Mouse (Mus musculus) natural killer cell, adult 2 months (primary cell): ENCODE data around the gene Dspp.

Experiments used
- DNase-seq, 2 experiments: peaks; one replicate each; pipeline ENCODE4 v3.0.0; 2022; ENCODE audit warnings: low spot score in 2 of 2

The Dspp gene

DNA sequence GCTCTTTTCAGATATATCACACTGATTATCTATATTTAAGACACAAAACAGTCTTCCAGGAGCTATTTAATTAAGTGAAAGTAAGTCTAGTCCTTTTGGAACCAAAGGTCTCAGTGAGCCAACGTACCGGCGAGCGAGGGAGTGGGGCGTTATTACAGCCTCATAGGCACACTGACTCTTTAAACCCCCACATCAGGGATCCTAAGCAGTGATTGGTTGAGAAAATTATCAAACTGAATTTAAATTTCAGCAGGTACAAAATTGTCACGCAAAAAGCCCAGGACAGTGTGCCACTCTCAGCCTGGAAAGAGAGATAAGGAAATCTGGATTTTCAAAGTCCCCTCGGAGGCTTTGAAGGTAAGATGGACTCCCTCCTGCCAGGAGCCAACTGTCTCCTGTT is at the start of gene Dspp:
Gene Dspp (plus strand): TSS at position 301 of the 400 bp plus-strand sequence.
- no peak for DNase-seq

GRCm38 (mm10) chr5:104124016-104124658 is 46.4 kb upstream of the Dspp start:
- DNase-seq, result no peak

DNA sequence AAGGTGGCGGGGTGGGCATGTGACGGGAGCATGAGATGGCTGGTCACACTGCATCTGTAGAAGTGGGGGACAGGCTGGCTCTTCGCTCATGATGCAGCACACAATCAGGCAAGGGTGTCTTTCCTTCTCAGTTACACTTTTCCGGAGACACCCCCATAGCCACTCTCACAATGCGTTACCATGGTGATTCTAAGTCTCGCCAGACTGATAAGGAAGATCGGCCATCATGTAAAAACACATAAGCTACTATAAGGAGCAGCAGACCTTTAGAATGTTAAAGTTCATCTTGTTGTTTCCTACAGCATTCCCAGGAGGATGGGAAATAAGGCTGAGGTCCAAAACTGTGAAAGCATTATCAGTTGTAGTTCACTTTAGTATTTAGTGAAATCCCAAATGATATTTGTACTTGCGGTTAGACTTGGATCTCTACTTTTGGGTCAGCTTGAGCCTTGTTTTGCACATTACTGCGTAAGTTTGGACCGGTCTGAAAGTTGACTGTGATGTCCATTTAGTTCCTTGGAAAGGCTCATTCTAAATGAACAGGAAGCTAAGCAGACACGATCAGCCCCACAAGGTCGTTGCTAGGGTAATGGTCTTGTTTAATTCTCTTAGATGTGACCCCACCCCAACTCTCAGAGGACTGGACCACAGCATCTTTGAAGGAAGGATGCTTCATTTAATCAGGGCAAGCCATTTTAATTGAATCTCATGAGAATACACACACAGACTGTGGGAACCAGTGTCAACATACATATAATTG is 43.8 kb upstream of the Dspp start:
- DNase-seq, result no peak

GRCm38 (mm10) chr5:104127351-104127750 is 43.2 kb upstream of the Dspp start:
- DNase-seq, result no peak

GRCm38 (mm10) chr5:104128281-104129031 is 42.1 kb upstream of the Dspp start:
- no peak for DNase-seq

DNA sequence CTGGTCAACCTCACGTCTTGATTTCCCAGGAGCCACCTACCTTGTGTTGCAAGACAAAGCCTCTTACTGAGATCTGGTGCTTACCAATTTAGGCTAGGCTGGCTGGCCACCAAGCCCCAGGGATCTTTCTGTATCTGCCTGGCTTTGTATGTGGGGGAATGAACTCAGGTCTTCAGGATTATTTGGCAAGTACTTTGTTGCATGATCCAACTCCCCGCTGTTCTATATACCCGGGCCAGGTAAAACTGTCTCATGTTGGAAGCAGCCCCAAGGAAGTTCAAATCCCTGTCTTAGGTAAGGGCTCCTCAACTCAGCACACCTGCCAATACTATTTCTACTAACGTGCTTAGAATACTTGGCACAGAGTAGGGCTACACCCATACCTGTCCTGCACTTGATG is 39.6 kb upstream of the Dspp start:
- DNase-seq, result no peak

GRCm38 (mm10) chr5:104131544-104131943 is 39.0 kb upstream of the Dspp start:
- DNase-seq, result no peak

DNA sequence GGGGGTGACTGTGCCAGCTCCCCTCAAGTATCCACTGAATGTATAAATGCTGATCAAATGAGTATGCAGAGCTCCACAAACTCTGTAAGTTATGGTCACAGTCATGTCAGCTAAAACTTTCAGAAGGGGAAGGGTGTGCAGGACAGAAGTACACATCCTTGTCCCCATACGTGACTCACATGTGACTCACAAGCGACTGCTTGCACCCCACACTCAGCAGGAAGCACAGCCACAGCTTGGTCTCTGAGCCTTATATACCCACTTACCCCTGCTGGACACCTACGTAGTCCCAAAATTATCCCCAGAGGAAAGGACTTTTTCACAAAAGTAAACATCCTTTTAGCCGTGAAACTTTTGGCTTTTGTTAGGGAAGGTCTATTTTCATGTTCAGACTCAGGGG is 36.8 kb upstream of the Dspp start:
- DNase-seq, result no peak

GRCm38 (mm10) chr5:104137920-104138541 is 32.5 kb upstream of the Dspp start:
- no peak for DNase-seq

- DNase-seq, result no peak
Measured at GRCm38 (mm10) chr5:104141067-104141466, 29.4 kb upstream of the Dspp start.

DNA sequence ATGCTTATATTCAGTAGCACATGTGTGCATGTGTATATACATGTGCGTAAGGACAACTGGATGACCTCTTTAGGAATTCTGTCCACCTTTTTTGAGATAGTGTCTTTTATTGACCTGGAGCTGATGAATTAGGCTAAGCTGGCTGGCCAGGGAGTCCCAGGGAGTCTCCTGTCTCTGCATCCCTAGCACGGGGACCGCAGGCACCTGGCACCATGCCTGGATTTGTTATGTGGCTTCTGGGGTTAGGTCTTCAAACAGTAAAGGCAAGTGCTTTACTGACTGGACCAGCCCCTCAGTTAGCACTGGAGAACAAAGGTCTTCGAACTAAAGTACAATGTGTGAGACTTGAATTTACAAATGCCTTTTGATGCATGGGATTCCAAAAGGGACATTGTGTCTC is 26.5 kb upstream of the Dspp start:
- DNase-seq, result no peak

GRCm38 (mm10) chr5:104149349-104149748 is 21.2 kb upstream of the Dspp start:
- DNase-seq, result no peak

DNA sequence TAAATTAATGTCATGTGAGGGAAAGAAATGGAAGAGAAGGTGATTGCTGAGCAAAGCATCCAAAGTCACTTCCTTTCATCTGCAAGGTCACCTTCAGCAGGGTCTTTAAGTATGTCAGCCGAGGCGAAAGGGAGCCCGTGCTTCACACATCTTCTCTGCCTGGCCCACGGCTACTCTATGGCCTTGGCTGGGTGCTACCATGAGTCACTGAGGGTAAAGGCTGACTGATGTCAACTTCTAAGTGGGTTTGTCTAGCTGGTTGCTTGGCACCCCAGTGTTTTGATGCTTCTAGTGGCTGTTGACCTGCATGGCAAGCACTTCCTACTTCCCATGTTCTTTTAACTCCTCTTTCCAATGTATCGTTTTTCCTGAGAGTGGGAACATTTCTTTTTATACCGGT is 20.3 kb upstream of the Dspp start:
- DNase-seq, result no peak

DNA sequence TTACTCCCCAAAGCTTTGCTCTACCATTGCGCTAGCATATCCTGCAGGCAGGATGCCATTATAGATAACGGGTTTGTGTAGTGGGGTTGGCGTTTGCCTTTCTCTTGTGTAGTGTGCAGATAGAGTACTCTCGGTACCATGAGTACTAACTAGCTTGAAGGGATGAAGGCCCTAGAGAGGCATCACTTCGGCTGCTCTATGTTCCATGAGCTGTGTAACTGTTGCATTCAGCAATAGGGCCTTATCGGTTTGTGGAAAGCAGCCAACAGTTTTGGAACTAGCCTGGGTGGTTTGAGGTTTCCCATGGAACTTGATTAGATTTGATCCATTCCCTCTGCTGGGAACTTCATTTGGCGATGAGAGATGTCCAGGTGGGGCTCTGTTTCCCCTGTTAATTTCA is 12.8 kb upstream of the Dspp start:
- no peak for DNase-seq

DNA sequence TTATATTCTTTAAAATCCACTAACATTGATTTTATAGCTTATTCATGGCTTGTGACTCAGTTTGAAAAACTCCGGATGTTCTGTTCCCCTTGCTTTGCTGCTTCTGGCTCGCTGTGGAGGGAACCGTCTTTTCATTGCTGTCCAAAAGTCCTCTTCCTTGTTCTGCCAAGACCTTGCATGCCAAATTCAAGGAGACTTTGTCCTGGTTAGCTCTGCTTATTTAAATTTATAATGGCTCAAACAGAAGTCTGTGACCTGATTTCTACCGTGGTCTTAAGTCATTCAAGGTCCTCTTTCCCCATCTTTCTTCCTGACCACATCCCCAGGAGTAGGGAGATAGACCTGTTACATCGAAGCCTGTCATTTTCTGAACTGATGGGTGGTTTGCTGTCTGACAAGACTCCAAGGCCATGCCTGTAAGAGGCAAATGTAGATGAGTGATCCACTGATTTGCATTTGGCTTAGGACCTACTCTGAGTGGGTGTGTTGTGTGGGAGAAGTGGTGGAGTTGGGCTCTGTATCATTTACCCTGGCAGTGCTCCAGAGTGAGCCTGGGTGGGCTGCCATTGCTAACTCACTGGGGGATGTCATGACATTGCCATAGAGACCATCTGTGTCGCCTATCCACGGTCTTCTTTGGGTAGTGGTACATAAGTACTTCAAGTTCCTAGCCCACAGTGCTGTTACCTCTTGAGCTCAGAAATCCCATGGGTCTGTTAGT is 12.0 kb upstream of the Dspp start:
- DNase-seq, result no peak

GRCm38 (mm10) chr5:104160581-104160980 is 9.9 kb upstream of the Dspp start:
- no peak for DNase-seq

DNA sequence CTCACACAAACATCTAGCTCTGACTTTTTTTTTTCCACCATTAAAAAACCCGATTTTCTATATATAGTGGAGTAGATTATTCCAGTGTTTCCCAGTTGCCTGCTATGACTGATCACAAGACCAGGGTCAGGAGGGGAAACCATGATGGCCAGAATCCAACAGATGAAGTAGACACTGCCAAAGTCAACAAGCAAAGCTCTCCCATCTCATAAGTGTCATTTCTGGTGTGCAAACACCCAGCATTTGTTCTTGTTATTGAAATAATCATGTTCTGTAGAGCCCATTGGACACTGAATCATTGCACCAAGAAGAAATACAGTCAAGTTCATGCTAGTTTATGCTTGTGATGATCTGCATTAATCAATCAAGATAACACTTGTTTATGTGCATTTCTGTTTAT is 9.1 kb upstream of the Dspp start:
- no peak for DNase-seq

DNA sequence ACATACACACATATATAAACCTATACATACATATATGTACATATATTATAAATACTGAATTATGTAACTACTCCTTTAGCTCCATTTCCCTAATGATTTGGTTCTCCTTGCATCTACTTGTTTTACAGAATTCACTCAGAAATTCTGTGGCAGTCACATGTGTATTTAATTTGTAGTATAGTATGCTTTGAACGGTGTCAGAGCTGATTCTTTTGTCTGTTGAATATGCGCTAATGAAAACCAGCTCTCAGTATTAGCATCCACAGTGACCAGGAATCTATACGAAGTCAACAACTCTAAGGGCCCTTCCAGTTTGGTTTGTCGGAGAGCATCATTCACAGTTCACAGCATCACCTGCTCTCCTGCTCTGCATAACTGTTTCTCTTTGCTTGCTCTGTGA is 7.0 kb upstream of the Dspp start:
- no peak for DNase-seq

GRCm38 (mm10) chr5:104173094-104173493 is 2.6 kb downstream of the Dspp start:
- DNase-seq, result no peak

- DNase-seq, result no peak
Measured at GRCm38 (mm10) chr5:104183743-104184142, 13.2 kb downstream of the Dspp start.

- DNase-seq, result no peak
Measured at GRCm38 (mm10) chr5:104187281-104187680, 16.8 kb downstream of the Dspp start.

- DNase-seq, result no peak
Measured at GRCm38 (mm10) chr5:104195086-104195485, 24.6 kb downstream of the Dspp start.
